8 mouse cellular contexts compared by ENCODE assay signal in the genomic region with DNA sequence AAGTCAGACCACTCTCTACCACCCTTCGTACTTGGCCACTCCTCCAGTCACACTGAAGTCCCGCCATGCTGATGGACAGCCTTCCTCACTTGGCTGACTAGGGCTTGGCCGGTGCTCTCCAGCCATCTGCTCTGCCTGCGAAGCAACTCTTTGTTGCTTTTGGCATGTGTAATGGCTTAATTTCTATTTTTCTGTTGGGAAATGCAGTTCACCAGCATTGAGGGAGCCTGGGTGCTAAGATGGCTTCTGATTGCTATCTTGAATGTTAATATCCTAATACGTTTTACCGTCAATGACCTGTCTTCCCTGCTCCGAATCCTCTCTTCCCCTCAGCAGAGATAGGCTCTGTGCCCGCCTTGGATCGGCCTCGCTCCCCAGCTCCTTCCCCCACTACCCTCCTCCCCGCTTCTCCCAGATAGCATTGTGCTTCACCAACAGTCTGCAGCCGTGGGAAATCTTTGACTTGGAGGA.
DNase-seq lines count a peak whose midpoint lies in the region; ATAC-seq and TF ChIP-seq lines count a peak whose summit lies in the region.

No protein-coding gene starts in this region.

- DNase-seq in layer of hippocampus, adult 2 months (ENCODE audit: low spot score in 2 of 2): no peak
- no peak for DNase-seq in layer of hippocampus, postnatal 36 days
- DNase-seq in heart, adult 18-20 months: peak; percentile 76 to 77
- DNase-seq in lung, postnatal 14 days: peak; percentile 32
- no peak for DNase-seq in urinary bladder, adult 2 months (ENCODE audit: low spot score)

- peak overlapping the region; percentile 6; the same call in 1 of the 2 replicates for H3K4me3 ChIP-seq in layer of hippocampus, adult 2 months

- no peak for TF ChIP-seq CTCF in layer of hippocampus, adult 2 months (conservative IDR thresholded peaks at IDR 0.05)

- H3K27ac ChIP-seq in layer of hippocampus, adult 2 months: peak overlapping the region; percentile 76

- ATAC-seq in cerebellum, adult (ENCODE audit: insufficient number of reproducible peaks, low FRiP score, low TSS enrichment): peak; percentile 79
- ATAC-seq in inflammation-experienced regulatory T-cells, adult 6 months: no peak
- ATAC-seq in megakaryocyte, adult 5-6 weeks (ENCODE audit: poor library complexity, severe bottlenecking): no peak

Comparison
In these comparisons a context has a peak if more than half of its experiments do, and no peak if none do; other contexts are left out.
1. DNase-seq: peak in heart, adult 18-20 months (2 of 2) and lung, postnatal 14 days (single experiment); none in layer of hippocampus, adult 2 months (0 of 2), layer of hippocampus, postnatal 36 days (0 of 2) and urinary bladder, adult 2 months (single experiment).